26 mouse cellular contexts compared by ENCODE assay signal in the genomic region with DNA sequence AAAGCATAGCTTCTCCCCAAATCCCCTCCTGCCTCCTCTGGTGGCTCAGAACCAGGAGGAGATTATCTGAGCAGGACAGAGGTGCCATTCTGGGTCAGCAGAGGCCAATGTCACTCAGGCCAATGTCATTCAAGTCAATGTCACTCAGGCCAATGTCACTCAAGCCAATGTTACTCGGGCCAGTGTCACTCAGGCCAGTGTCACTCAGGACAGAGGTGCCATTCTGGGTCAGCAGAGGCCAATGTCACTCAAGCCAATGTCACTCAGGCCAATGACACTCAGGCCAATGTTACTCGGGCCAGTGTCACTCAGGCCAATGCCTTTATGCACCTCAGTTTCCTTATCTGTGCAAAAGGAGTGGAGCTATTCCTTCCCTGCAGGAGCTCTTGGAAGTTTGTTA. TPM values are rescaled to one million over a fixed set of nuclear protein-coding genes. Genes with fewer than 3 reads are reported as not detected.
"Had no signal": no experiment of that assay in that cellular context is flagged by ENCODE, and none has a peak within 500 bp of the region (broad histone marks: within the 10 kb centered on the region; RNA-seq: fewer than 3 reads in every experiment).

No protein-coding gene starts in this region.

- H3K9ac ChIP-seq: liver, embryonic 14.5 days; lung, embryonic 15.5 days; midbrain, embryonic 12.5 days; midbrain, embryonic 15.5 days; neural tube, embryonic 12.5 days; stomach, embryonic 15.5 days had no signal

- H3K9me3 ChIP-seq: lung, embryonic 15.5 days; megakaryocyte, embryonic 14.5 days; midbrain, embryonic 12.5 days; midbrain, embryonic 15.5 days; neural tube, embryonic 12.5 days; stomach, embryonic 15.5 days had no signal

- H3K27ac ChIP-seq: liver, embryonic 14.5 days; lung, embryonic 15.5 days; macrophage; midbrain, embryonic 12.5 days; midbrain, embryonic 15.5 days; neural tube, embryonic 12.5 days; stomach, embryonic 15.5 days; stomach, postnatal 0 days had no signal

- H3K4me2 ChIP-seq: lung, embryonic 15.5 days; midbrain, embryonic 12.5 days; midbrain, embryonic 15.5 days; neural tube, embryonic 12.5 days; stomach, embryonic 15.5 days had no signal

- H3K27me3 ChIP-seq: lung, embryonic 15.5 days; midbrain, embryonic 15.5 days; neural tube, embryonic 12.5 days; stomach, embryonic 15.5 days had no signal

- DNase-seq: liver; lung, adult 2 months; lung, postnatal 14 days; lung, postnatal 36 days; right cerebral cortex, postnatal 14 days; thymus, adult 2 months; thymus, postnatal 25 days; thymus, postnatal 4 days had no signal

- ATAC-seq: lung, postnatal 0 days; midbrain, embryonic 15.5 days had no signal

- H3K4me1 ChIP-seq: midbrain, embryonic 15.5 days; stomach, embryonic 15.5 days had no signal

- H3K4me3 ChIP-seq: lung, embryonic 15.5 days; megakaryocyte, embryonic 14.5 days; midbrain, embryonic 12.5 days; midbrain, embryonic 15.5 days; neural tube, embryonic 12.5 days; stomach, embryonic 15.5 days had no signal

- H3K36me3 ChIP-seq: lung, embryonic 15.5 days; midbrain, embryonic 12.5 days; midbrain, embryonic 15.5 days; neural tube, embryonic 12.5 days; stomach, embryonic 15.5 days had no signal

RNA-seq across cellular contexts. Expression of gene Ptgds, which starts 2.7 kb away (rescaled TPM):
- total RNA-seq: monocyte, adult 5-6 weeks; neutrophil, adult 5-6 weeks had no signal
- polyA plus RNA-seq: macrophage had no signal

RNA-seq across cellular contexts. Expression of gene Clic3, which starts 15.9 kb away (rescaled TPM):
- total RNA-seq: megakaryocyte progenitor cell, adult 5-6 weeks; monocyte, adult 5-6 weeks; neutrophil, adult 5-6 weeks had no signal
- polyA plus RNA-seq: macrophage had no signal

RNA-seq across cellular contexts. Expression of gene Lcn12, which starts 21.2 kb away (rescaled TPM):
- total RNA-seq: midbrain, postnatal 0 days; monocyte, adult 5-6 weeks; neutrophil, adult 5-6 weeks had no signal
- polyA plus RNA-seq: liver, embryonic 14.5 days; liver, embryonic 16.5 days; lung, adult 2 months; lung, embryonic 15.5 days; lung, postnatal 0 days; macrophage; midbrain, embryonic 12.5 days; midbrain, embryonic 15.5 days; midbrain, postnatal 0 days; neural tube, embryonic 12.5 days; neural tube, embryonic 14.5 days; spleen, adult 2 months; stomach, embryonic 15.5 days; stomach, postnatal 0 days; thymus, adult 2 months; urinary bladder, adult 2 months had no signal
